Mouse (Mus musculus) myocyte (in vitro differentiated cells): ENCODE measurements at regions not wholly inside any gene's neighbourhood (a gene's known extent, or its start where the extent isn't known, plus 50 kb on each side); places are given as distances from the start of the nearest gene placed in this dataset.

Experiments
- H3K27me3 ChIP-seq: one replicate; pipeline ENCODE4 v1.6.1; 2011; ENCODE audit not compliant: control insufficient read depth, insufficient read depth, insufficient read length
- H3K36me3 ChIP-seq: one replicate; pipeline ENCODE4 v1.6.1; 2011; ENCODE audit not compliant: control insufficient read depth, insufficient read depth
- H3K4me2 ChIP-seq: one replicate; pipeline ENCODE4 v1.6.1; 2011; ENCODE audit warnings: low read depth, control low read depth
- H3K4me3 ChIP-seq: one replicate; pipeline ENCODE4 v1.5.1; 2011; ENCODE audit warnings: mild to moderate bottlenecking, control low read depth, moderate library complexity
- H3K79me2 ChIP-seq: one replicate; pipeline ENCODE4 v1.6.1; 2011; ENCODE audit not compliant: control insufficient read depth, insufficient read depth
- H3ac ChIP-seq: one replicate; pipeline ENCODE4 v1.6.1; 2011; ENCODE audit not compliant: control insufficient read depth, insufficient read length
- CEBPB ChIP-seq: IDR thresholded peaks from 2 replicates; pipeline ENCODE4 v1.6.1; 2011; ENCODE audit warnings: mild to moderate bottlenecking, moderate library complexity; ENCODE audit not compliant: poor library complexity, insufficient read depth, severe bottlenecking
- E2F4 ChIP-seq: IDR thresholded peaks from one replicate; pipeline ENCODE4 v1.6.1; 2011; ENCODE audit warnings: mild to moderate bottlenecking, control low read depth, moderate library complexity; ENCODE audit not compliant: insufficient read depth
- MAX ChIP-seq: IDR thresholded peaks from one replicate; pipeline ENCODE4 v1.6.1; 2011; ENCODE audit warnings: low read depth, mild to moderate bottlenecking, control low read depth
- MYOD1 ChIP-seq, 3 experiments: IDR thresholded peaks; one replicate each; pipeline ENCODE4 v1.6.1; 2011; ENCODE audit warnings: control low read depth in 2 of 3, low read depth in 2 of 3, mild to moderate bottlenecking in 2 of 3, moderate library complexity in 1 of 3; ENCODE audit not compliant: insufficient read length in 2 of 3, control insufficient read depth in 1 of 3
- MYOG ChIP-seq, 3 experiments: IDR thresholded peaks; one replicate each; pipeline ENCODE4 v1.6.1; 2011; ENCODE audit warnings: control low read depth in 2 of 3, low read depth in 2 of 3, mild to moderate bottlenecking in 2 of 3; ENCODE audit not compliant: insufficient read length in 2 of 3, control insufficient read depth in 1 of 3, insufficient read depth in 1 of 3
- POLR2A ChIP-seq: IDR thresholded peaks from one replicate; pipeline ENCODE4 v1.6.1; 2011; ENCODE audit warnings: low read depth, mild to moderate bottlenecking, control low read depth, moderate library complexity; ENCODE audit not compliant: insufficient read length
- POLR2AphosphoS2 ChIP-seq: IDR thresholded peaks from one replicate; pipeline ENCODE4 v1.6.1; 2011; ENCODE audit warnings: low read depth, control low read depth; ENCODE audit not compliant: insufficient read length
- REST ChIP-seq: IDR thresholded peaks from one replicate; pipeline ENCODE4 v1.6.1; 2011; ENCODE audit warnings: mild to moderate bottlenecking, control low read depth, moderate library complexity; ENCODE audit not compliant: insufficient read depth, insufficient read length
- SRF ChIP-seq: IDR thresholded peaks from one replicate; pipeline ENCODE4 v1.6.1; 2011; ENCODE audit warnings: low read depth; ENCODE audit not compliant: control insufficient read depth, insufficient read length
- TCF12 ChIP-seq: IDR thresholded peaks from one replicate; pipeline ENCODE4 v1.6.1; 2011; ENCODE audit warnings: mild to moderate bottlenecking, control low read depth; ENCODE audit not compliant: poor library complexity, insufficient read depth, severe bottlenecking
- TCF3 ChIP-seq: IDR thresholded peaks from one replicate; pipeline ENCODE4 v1.6.1; 2011; ENCODE audit warnings: low read depth, control low read depth; ENCODE audit not compliant: insufficient read length
- USF1 ChIP-seq: IDR thresholded peaks from one replicate; pipeline ENCODE4 v1.6.1; 2011; ENCODE audit warnings: low read depth, mild to moderate bottlenecking, control low read depth, moderate library complexity

DNA sequence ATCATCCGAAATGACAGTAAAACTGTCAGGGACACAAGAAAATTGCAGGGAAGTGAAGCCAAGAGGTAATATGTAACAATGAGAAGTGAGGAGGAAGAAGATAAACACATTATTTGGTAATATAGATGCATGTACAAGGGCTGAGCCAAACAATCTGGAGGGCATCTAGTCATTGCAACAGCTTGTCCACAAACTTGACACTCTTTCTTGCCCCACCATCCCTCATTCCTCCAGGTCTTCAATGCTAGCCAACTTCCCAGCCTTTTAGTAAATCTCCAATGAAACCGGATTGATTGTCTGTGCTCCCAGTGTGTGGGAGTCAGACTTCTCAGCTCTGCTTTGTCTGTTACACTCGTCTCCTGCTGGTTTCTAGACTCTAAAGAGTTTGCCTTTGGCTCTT lies 172.3 kb upstream of the Gbe1 start:
- Histone ChIP-seq H3K79me2 (no peaks in the 10 kb centered on the region), H3K4me2 (no peak overlapping the region), H3K4me3 (no peak overlapping the region), H3K27me3 (no peaks in the 10 kb centered on the region), H3ac (no peak overlapping the region), H3K36me3 (no peaks in the 10 kb centered on the region)
- TF ChIP-seq POLR2AphosphoS2: no peak
- TF ChIP-seq TCF12: no peak
- no peak for TF ChIP-seq E2F4

DNA sequence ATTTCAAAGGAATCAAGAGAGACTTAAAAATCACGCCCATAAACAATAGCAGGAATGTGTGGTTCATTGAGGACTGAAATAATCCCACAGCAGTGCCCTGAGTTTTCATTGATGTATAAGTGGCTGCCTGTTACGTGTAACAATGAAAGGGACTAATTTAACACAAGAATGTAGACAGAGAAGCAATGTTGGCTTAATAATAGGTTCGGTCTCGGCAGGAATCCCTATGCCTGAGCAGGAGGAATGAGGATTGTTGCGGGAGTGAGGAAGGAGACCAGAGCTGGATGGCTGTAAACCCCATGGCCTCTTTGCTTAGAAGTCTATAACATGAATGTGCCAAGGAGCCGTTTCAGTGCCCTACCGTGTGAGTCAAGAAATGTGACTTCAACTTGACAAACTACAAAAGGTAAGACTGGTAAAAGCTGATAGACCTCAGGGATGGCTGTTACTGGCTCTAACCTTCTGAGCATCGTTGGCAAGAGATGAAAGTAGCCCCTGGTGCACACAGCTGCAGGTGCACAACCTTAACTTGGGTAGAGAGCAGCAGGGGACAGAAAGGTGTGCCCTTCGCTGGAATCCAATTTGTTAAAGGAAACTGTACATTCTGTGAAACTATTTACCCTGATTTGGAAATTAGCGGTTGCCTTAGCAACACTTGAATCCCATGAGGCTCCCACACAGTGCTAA lies 165.9 kb upstream of the Gbe1 start:
- H3K79me2 ChIP-seq: no peaks in the 10 kb centered on the region
- no peak overlapping the region for H3K4me3 ChIP-seq
- no peaks in the 10 kb centered on the region for H3K27me3 ChIP-seq
- no peak overlapping the region for H3ac ChIP-seq
- TF ChIP-seq POLR2AphosphoS2 (no peak), SRF (no peak), USF1 (no peak), REST (no peak), TCF3 (no peak), E2F4 (no peak), TCF12 (no peak), POLR2A (no peak), CEBPB (no peak), MYOG (IDR thresholded peaks at IDR 0.05; ENCODE audit: control insufficient read depth in 1 of 3, insufficient read depth in 1 of 3, insufficient read length in 2 of 3, low read depth in 2 of 3) (no peak), MAX (no peak), MYOD1 (IDR thresholded peaks at IDR 0.05; ENCODE audit: control insufficient read depth in 1 of 3, insufficient read length in 2 of 3, low read depth in 2 of 3) (no peak)
- no peak overlapping the region for H3K4me2 ChIP-seq
- H3K36me3 ChIP-seq: no peaks in the 10 kb centered on the region

DNA sequence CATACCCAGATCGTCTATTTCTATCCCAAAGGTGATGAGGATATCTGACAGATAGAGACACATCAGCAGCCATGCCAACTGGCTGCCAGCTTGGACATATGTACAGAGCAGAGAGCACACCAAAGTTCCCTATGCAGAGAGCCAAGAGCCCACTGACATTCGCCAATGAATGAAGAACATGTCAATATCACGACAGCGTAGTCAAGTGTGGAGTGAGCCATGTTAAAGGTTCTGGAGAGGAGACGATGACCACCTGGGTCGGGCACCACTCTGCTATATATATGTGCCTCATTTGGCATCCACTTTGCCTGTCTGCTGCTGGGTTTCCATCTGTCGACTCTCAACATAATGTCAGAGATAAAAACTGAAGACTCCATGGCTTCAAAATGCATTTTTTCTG lies 159.2 kb upstream of the Gbe1 start:
- Histone ChIP-seq H3K36me3 (no peaks in the 10 kb centered on the region), H3K4me3 (no peak overlapping the region), H3ac (no peak overlapping the region), H3K79me2 (no peaks in the 10 kb centered on the region), H3K4me2 (no peak overlapping the region), H3K27me3 (no peaks in the 10 kb centered on the region)
- no peak for TF ChIP-seq USF1
- TF ChIP-seq CEBPB: no peak
- TF ChIP-seq MYOG (IDR thresholded peaks at IDR 0.05; ENCODE audit: control insufficient read depth in 1 of 3, insufficient read depth in 1 of 3, insufficient read length in 2 of 3, low read depth in 2 of 3): no peak
- TF ChIP-seq E2F4: no peak
- no peak for TF ChIP-seq TCF3
- TF ChIP-seq POLR2AphosphoS2: no peak
- no peak for TF ChIP-seq MYOD1 (IDR thresholded peaks at IDR 0.05; ENCODE audit: control insufficient read depth in 1 of 3, insufficient read length in 2 of 3, low read depth in 2 of 3)
- no peak for TF ChIP-seq TCF12
- TF ChIP-seq REST: no peak
- no peak for TF ChIP-seq SRF
- no peak for TF ChIP-seq POLR2A
- TF ChIP-seq MAX: no peak

DNA sequence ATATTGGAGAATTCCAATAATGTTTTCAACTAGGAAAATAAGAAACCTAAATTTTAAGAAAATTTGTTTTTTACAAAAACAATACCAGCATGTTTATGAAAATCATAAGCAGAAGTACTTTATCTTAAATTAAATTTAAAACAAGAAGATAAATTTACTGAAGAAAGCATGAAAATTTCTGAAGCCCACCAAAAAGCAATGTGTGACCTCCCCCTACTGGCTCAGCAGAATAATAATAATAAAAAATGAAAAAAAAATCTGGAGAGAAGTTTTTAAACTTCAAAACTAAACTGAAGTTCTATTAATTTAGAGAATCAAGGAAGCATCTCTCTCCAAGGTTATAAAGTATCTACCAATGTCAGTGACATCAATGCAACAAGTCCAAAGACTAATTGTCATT lies 153.2 kb upstream of the Gbe1 start:
- no peak overlapping the region for H3K4me3 ChIP-seq
- H3K4me2 ChIP-seq: no peak overlapping the region

More for the DNA sequence above, 153.2 kb upstream of the Gbe1 start:
- Histone ChIP-seq H3ac (no peak overlapping the region), H3K27me3 (no peaks in the 10 kb centered on the region), H3K79me2 (no peaks in the 10 kb centered on the region), H3K36me3 (no peaks in the 10 kb centered on the region)
- TF ChIP-seq REST: no peak
- TF ChIP-seq E2F4: no peak
- no peak for TF ChIP-seq POLR2A
- TF ChIP-seq TCF3: no peak
- TF ChIP-seq MAX: no peak
- TF ChIP-seq USF1: no peak
- no peak for TF ChIP-seq SRF
- no peak for TF ChIP-seq MYOD1 (IDR thresholded peaks at IDR 0.05; ENCODE audit: control insufficient read depth in 1 of 3, insufficient read length in 2 of 3, low read depth in 2 of 3)
- TF ChIP-seq POLR2AphosphoS2: no peak
- no peak for TF ChIP-seq CEBPB
- no peak for TF ChIP-seq TCF12
- TF ChIP-seq MYOG (IDR thresholded peaks at IDR 0.05; ENCODE audit: control insufficient read depth in 1 of 3, insufficient read depth in 1 of 3, insufficient read length in 2 of 3, low read depth in 2 of 3): no peak
